Mouse (Mus musculus) forebrain, embryonic 16.5 days (tissue): Measurements from ENCODE around the gene Ece1. TPM values are rescaled to one million over a fixed set of nuclear protein-coding genes. Genes with fewer than 3 reads are reported as not detected.

Experiments
- ATAC-seq: fragments of 200-750 bp; cut with Nextera tagmentation; 2 replicates; pipeline ENCODE4 v1.8.0; 2017; ENCODE audit warnings: mild to moderate bottlenecking, moderate library complexity
- H3K27ac ChIP-seq: fragments of 300-500 bp; sonication (generic); 2 replicates; pipeline ENCODE4 v1.5.1; 2014; ENCODE audit warnings: low read length, control low read depth
- H3K27me3 ChIP-seq: fragments of 300-500 bp; sonication (generic); replicated peaks from 2 replicates; pipeline ENCODE4 v1.6.1; 2014; ENCODE audit warnings: low read length; ENCODE audit not compliant: control insufficient read depth, insufficient read depth
- H3K36me3 ChIP-seq: fragments of 300-500 bp; sonication (generic); 2 replicates; pipeline ENCODE4 v1.6.1; 2014; ENCODE audit not compliant: control insufficient read depth, insufficient read depth
- H3K4me1 ChIP-seq: fragments of 300-500 bp; sonication (generic); replicated peaks from 2 replicates; pipeline ENCODE4 v1.6.1; 2014; ENCODE audit warnings: low read length; ENCODE audit not compliant: control insufficient read depth, insufficient read depth
- H3K4me2 ChIP-seq: fragments of 300-500 bp; sonication (generic); 2 replicates; pipeline ENCODE4 v1.6.1; 2014; ENCODE audit warnings: mild to moderate bottlenecking, low read length, control low read depth
- H3K4me3 ChIP-seq: fragments of 300-500 bp; sonication (generic); replicated peaks from 2 replicates; pipeline ENCODE4 v1.5.1; 2014; ENCODE audit warnings: mild to moderate bottlenecking, low read length, control low read depth
- H3K9ac ChIP-seq: fragments of 300-500 bp; sonication (generic); replicated peaks from 2 replicates; pipeline ENCODE4 v1.6.1; 2014; ENCODE audit warnings: low read depth, low read length, control low read depth
- H3K9me3 ChIP-seq: fragments of 300-500 bp; sonication (generic); 2 replicates; pipeline ENCODE4 v1.6.1; 2016; ENCODE audit warnings: low read length; ENCODE audit not compliant: control insufficient read depth
- WGBS: fragments of 180-500 bp; shearing (Covaris S2); extraction: QIAGEN DNeasy Blood & Tissue Kit; methylation state at CpG from one replicate; pipeline ENCODE4 v1.1.7; 2014; 5-methylcytosine and 5-hydroxymethylcytosine counted together
- polyA plus RNA-seq: library from polyadenylated mRNA; unstranded; fragments of >200 nt; fragmentation: Nextera tagmentation; extraction: Ambion mirVana; gene quantifications from 2 replicates; pipeline ENCODE4 v1.2.1, GENCODE M21; 2015

Gene Ece1
- polyA plus RNA-seq, 1 experiment from 2014 or later: 16.3 TPM

GRCm38 (mm10) chr4:137871431-137871830 lies 9.4 kb downstream of the Ece1 start:
- H3K9ac ChIP-seq: no peak overlapping the region
- no peaks in the 10 kb centered on the region for H3K36me3 ChIP-seq
- H3K27me3 ChIP-seq: no peaks in the 10 kb centered on the region
- no peaks in the 10 kb centered on the region for H3K9me3 ChIP-seq
- ATAC-seq: no peak
- H3K4me3 ChIP-seq: no peak overlapping the region
- 92% methylated on average over 8 of the region's 8 CpGs for WGBS
- H3K4me2 ChIP-seq: no peak overlapping the region
- H3K4me1 ChIP-seq: peaks cover 25% of the 10 kb centered on the region
- no peak overlapping the region for H3K27ac ChIP-seq

GRCm38 (mm10) chr4:137874337-137874736 lies 12.3 kb downstream of the Ece1 start:
- H3K4me2 ChIP-seq: no peak overlapping the region
- H3K4me1 ChIP-seq: peaks cover 27% of the 10 kb centered on the region
- no peak for ATAC-seq
- no peak overlapping the region for H3K4me3 ChIP-seq
- WGBS: 18% methylated on average over 7 of the region's 7 CpGs
- H3K27ac ChIP-seq: no peak overlapping the region
- no peaks in the 10 kb centered on the region for H3K36me3 ChIP-seq
- H3K9ac ChIP-seq: no peak overlapping the region
- H3K27me3 ChIP-seq: no peaks in the 10 kb centered on the region
- H3K9me3 ChIP-seq: no peaks in the 10 kb centered on the region

GRCm38 (mm10) chr4:137874826-137875225 lies 12.8 kb downstream of the Ece1 start:
- WGBS: 51% methylated on average over 4 of the region's 4 CpGs

GRCm38 (mm10) chr4:137875466-137876092 lies 13.5 kb downstream of the Ece1 start:
- ATAC-seq: no peak
- H3K9me3 ChIP-seq: no peaks in the 10 kb centered on the region
- H3K36me3 ChIP-seq: no peaks in the 10 kb centered on the region
- H3K27me3 ChIP-seq: no peaks in the 10 kb centered on the region
- H3K4me1 ChIP-seq: peaks cover 17% of the 10 kb centered on the region
- H3K27ac ChIP-seq: no peak overlapping the region
- no peak overlapping the region for H3K4me3 ChIP-seq
- no peak overlapping the region for H3K4me2 ChIP-seq
- WGBS: 61% methylated on average over 9 of the region's 9 CpGs
- H3K9ac ChIP-seq: no peak overlapping the region

More at GRCm38 (mm10) chr4:137874826-137875225, 12.8 kb downstream of the Ece1 start:
- Histone ChIP-seq H3K4me1 (peaks cover 22% of the 10 kb centered on the region), H3K4me2 (no peak overlapping the region), H3K27me3 (no peaks in the 10 kb centered on the region), H3K36me3 (no peaks in the 10 kb centered on the region), H3K27ac (no peak overlapping the region), H3K9me3 (no peaks in the 10 kb centered on the region), H3K4me3 (no peak overlapping the region), H3K9ac (no peak overlapping the region)
- no peak for ATAC-seq

- 49% methylated on average over 6 of the region's 6 CpGs for WGBS
- no peak overlapping the region for H3K27ac ChIP-seq
These were observed 14.8 kb downstream of the Ece1 start for GRCm38 (mm10) chr4:137876834-137877233.

GRCm38 (mm10) chr4:137877432-137877881 lies 15.4 kb downstream of the Ece1 start:
- Histone ChIP-seq H3K4me3 (no peak overlapping the region), H3K4me2 (no peak overlapping the region), H3K36me3 (no peaks in the 10 kb centered on the region), H3K27me3 (no peaks in the 10 kb centered on the region), H3K27ac (no peak overlapping the region), H3K9ac (no peak overlapping the region), H3K9me3 (no peaks in the 10 kb centered on the region), H3K4me1 (peaks cover 17% of the 10 kb centered on the region)
- 16% methylated on average over 4 of the region's 4 CpGs for WGBS
- no peak for ATAC-seq

More at GRCm38 (mm10) chr4:137876834-137877233, 14.8 kb downstream of the Ece1 start:
- no peaks in the 10 kb centered on the region for H3K36me3 ChIP-seq
- H3K9me3 ChIP-seq: no peaks in the 10 kb centered on the region
- peaks cover 17% of the 10 kb centered on the region for H3K4me1 ChIP-seq
- no peak for ATAC-seq
- H3K4me2 ChIP-seq: no peak overlapping the region
- no peak overlapping the region for H3K4me3 ChIP-seq
- H3K9ac ChIP-seq: no peak overlapping the region
- H3K27me3 ChIP-seq: no peaks in the 10 kb centered on the region

- no peak overlapping the region for H3K27ac ChIP-seq
- 83% methylated on average over 8 of the region's 8 CpGs for WGBS
- ATAC-seq: no peak
- no peaks in the 10 kb centered on the region for H3K27me3 ChIP-seq
- H3K36me3 ChIP-seq: no peaks in the 10 kb centered on the region
- H3K4me1 ChIP-seq: peaks cover 17% of the 10 kb centered on the region
- no peak overlapping the region for H3K4me2 ChIP-seq
- H3K9ac ChIP-seq: no peak overlapping the region
- no peak overlapping the region for H3K4me3 ChIP-seq
- H3K9me3 ChIP-seq: no peaks in the 10 kb centered on the region
These were observed 17.5 kb downstream of the Ece1 start for GRCm38 (mm10) chr4:137879383-137880156.

GRCm38 (mm10) chr4:137881445-137881844 lies 19.4 kb downstream of the Ece1 start:
- Histone ChIP-seq H3K27ac (no peak overlapping the region), H3K9me3 (no peaks in the 10 kb centered on the region), H3K4me1 (peaks cover 12% of the 10 kb centered on the region), H3K4me3 (no peak overlapping the region), H3K9ac (no peak overlapping the region), H3K4me2 (no peak overlapping the region), H3K36me3 (no peaks in the 10 kb centered on the region), H3K27me3 (no peaks in the 10 kb centered on the region)
- ATAC-seq: no peak
- 83% methylated on average over 8 of the region's 8 CpGs for WGBS

- H3K4me3 ChIP-seq: no peak overlapping the region
- H3K9ac ChIP-seq: no peak overlapping the region
- no peak overlapping the region for H3K27ac ChIP-seq
- no peaks in the 10 kb centered on the region for H3K27me3 ChIP-seq
- no peak for ATAC-seq
- no peak overlapping the region for H3K4me2 ChIP-seq
- WGBS: 76% methylated on average over 9 of the region's 9 CpGs
- H3K36me3 ChIP-seq: no peaks in the 10 kb centered on the region
- peaks cover under 1% of the 10 kb centered on the region for H3K4me1 ChIP-seq
- no peaks in the 10 kb centered on the region for H3K9me3 ChIP-seq
These were observed 20.6 kb downstream of the Ece1 start for GRCm38 (mm10) chr4:137882663-137883062.
